Mouse (Mus musculus) MEL (cell line): ENCODE measurements around the gene Mdfic.

ENCODE experiments used
- BHLHE40 ChIP-seq: IDR thresholded peaks from 2 replicates; pipeline ENCODE4 v1.6.1; 2012; ENCODE audit warnings: low read depth, mild to moderate bottlenecking, inconsistent platforms, low read length, improper control_type of control experiment, borderline replicate concordance
- CHD1 ChIP-seq: IDR thresholded peaks from 2 replicates; pipeline ENCODE4 v1.6.1; 2012; ENCODE audit warnings: low read depth, mild to moderate bottlenecking, inconsistent platforms, low read length, improper control_type of control experiment
- CHD2 ChIP-seq: IDR thresholded peaks from 2 replicates; pipeline ENCODE4 v1.6.1; 2011; ENCODE audit warnings: low read length, improper control_type of control experiment
- CTCF ChIP-seq, 3 experiments: IDR thresholded peaks in 2 of 3; conservative IDR thresholded peaks in 1 of 3; 2 replicates each; pipeline ENCODE4 v1.5.1; 2011 to 2012; ENCODE audit warnings: low read length in 3 of 3, low read depth in 2 of 3, mild to moderate bottlenecking in 2 of 3, improper control_type of control experiment in 1 of 3, inconsistent platforms in 1 of 3, mixed read lengths in 1 of 3, moderate library complexity in 1 of 3; ENCODE audit not compliant: control insufficient read depth in 1 of 3, insufficient read depth in 1 of 3, poor library complexity in 1 of 3, severe bottlenecking in 1 of 3
- EP300 ChIP-seq, 2 experiments: IDR thresholded peaks; 2 replicates each; pipeline ENCODE4 v1.6.1; 2011; ENCODE audit warnings: improper control_type of control experiment in 2 of 2, low read length in 2 of 2, low read depth in 1 of 2, mild to moderate bottlenecking in 1 of 2
- HCFC1 ChIP-seq: IDR thresholded peaks from 2 replicates; pipeline ENCODE4 v1.6.1; 2012; ENCODE audit warnings: low read depth, mild to moderate bottlenecking, inconsistent platforms, low read length, improper control_type of control experiment, moderate library complexity
- MEF2A ChIP-seq: IDR thresholded peaks from 2 replicates; pipeline ENCODE4 v1.6.1; 2014; ENCODE audit warnings: low read depth, mild to moderate bottlenecking, inconsistent platforms, low read length, improper control_type of control experiment; ENCODE audit not compliant: poor library complexity, insufficient replicate concordance, severe bottlenecking; ENCODE audit errors: extremely low read depth
- MYB ChIP-seq: IDR thresholded peaks from 2 replicates; pipeline ENCODE4 v1.6.1; 2011; ENCODE audit warnings: mild to moderate bottlenecking, low read depth, low read length, improper control_type of control experiment
- POLR2A ChIP-seq, 2 experiments: IDR thresholded peaks; 2 replicates each; pipeline ENCODE4 v1.6.1; 2011 to 2012; ENCODE audit warnings: low read length in 2 of 2, mild to moderate bottlenecking in 2 of 2, control low read depth in 1 of 2, improper control_type of control experiment in 1 of 2, low read depth in 1 of 2, moderate library complexity in 1 of 2; ENCODE audit not compliant: control insufficient read depth in 1 of 2, insufficient read depth in 1 of 2, poor library complexity in 1 of 2
- POLR2AphosphoS2 ChIP-seq: IDR thresholded peaks from 2 replicates; pipeline ENCODE4 v1.6.1; 2011; ENCODE audit warnings: low read length, improper control_type of control experiment
- TAL1 ChIP-seq: IDR thresholded peaks from 2 replicates; pipeline ENCODE4 v1.6.1; 2012; ENCODE audit warnings: mild to moderate bottlenecking, inconsistent platforms, low read length, moderate library complexity, mixed read lengths
- ZMIZ1 ChIP-seq: IDR thresholded peaks from 2 replicates; pipeline ENCODE4 v1.6.1; 2012; ENCODE audit warnings: low read depth, mild to moderate bottlenecking, inconsistent platforms, low read length, improper control_type of control experiment, moderate library complexity

GRCm38 (mm10) chr6:15730258-15730657, 9.8 kb downstream of the Mdfic start:
- TF ChIP-seq MEF2A (no peak), POLR2A (IDR thresholded peaks at IDR 0.05; ENCODE audit: control insufficient read depth in 1 of 2, insufficient read depth in 1 of 2, low read depth in 1 of 2, low read length in 2 of 2, poor library complexity in 1 of 2) (no peak), EP300 (IDR thresholded peaks at IDR 0.05; ENCODE audit: low read depth in 1 of 2, low read length in 2 of 2) (no peak), POLR2AphosphoS2 (no peak), ZMIZ1 (no peak), CTCF (IDR thresholded peaks at IDR 0.05 in 2 of 3, conservative IDR thresholded peaks at IDR 0.05 in 1 of 3; ENCODE audit: control insufficient read depth in 1 of 3, insufficient read depth in 1 of 3, low read depth in 2 of 3, low read length in 3 of 3, poor library complexity in 1 of 3, severe bottlenecking in 1 of 3) (no peak), HCFC1 (no peak), CHD2 (no peak), CHD1 (no peak), TAL1 (no peak), BHLHE40 (no peak), MYB (no peak)
